Mouse (Mus musculus) spleen, postnatal 10 days (tissue): ENCODE data around the gene Zfp84.
"Not testable (repeated sequence)": the region's sequence is repeated elsewhere in the genome, so short reads cannot be mapped to it uniquely, and the experiment has no call there.

Experiments
- DNase-seq, 2 experiments: peaks; one replicate each; pipeline ENCODE4 v3.0.0; 2021 to 2022; ENCODE audit warnings: low spot score in 2 of 2

Zfp84 gene

GRCm38 (mm10) chr7:29768090-29768900 is at the start of gene Zfp84:
Zfp84 (plus strand) TSS chr7:29768552.
- DNase-seq = peak; percentile 78 to 84

GRCm38 (mm10) chr7:29725461-29726142 is 42.8 kb upstream of the Zfp84 start:
- not testable (repeated sequence) for DNase-seq

- not testable (repeated sequence) for DNase-seq
Measured at GRCm38 (mm10) chr7:29726860-29727259, 41.5 kb upstream of the Zfp84 start, which contains the start of gene Catsperg2. Catsperg2 (minus strand) TSS chr7:29727032.

GRCm38 (mm10) chr7:29728055-29728454 is 40.3 kb upstream of the Zfp84 start:
- no peak for DNase-seq

GRCm38 (mm10) chr7:29742258-29742657 is 26.1 kb upstream of the Zfp84 start:
- no peak for DNase-seq

GRCm38 (mm10) chr7:29760476-29760875 is 7.9 kb upstream of the Zfp84 start:
- DNase-seq = no peak

- no peak for DNase-seq
Measured at GRCm38 (mm10) chr7:29764702-29765101, 3.6 kb upstream of the Zfp84 start.

GRCm38 (mm10) chr7:29767058-29767686 is 1.2 kb upstream of the Zfp84 start:
- DNase-seq = peak; percentile 74 to 87

GRCm38 (mm10) chr7:29768980-29769379 is 628 bp downstream of the Zfp84 start:
- DNase-seq = no peak

- DNase-seq = peak in 1 of 2 experiments; percentile 7
Measured at GRCm38 (mm10) chr7:29773503-29773902, 5.2 kb downstream of the Zfp84 start.

- DNase-seq = no peak
Measured at GRCm38 (mm10) chr7:29774371-29774770, 6.0 kb downstream of the Zfp84 start.

- no peak for DNase-seq
Measured at GRCm38 (mm10) chr7:29776568-29776967, 8.2 kb downstream of the Zfp84 start.

- DNase-seq = no peak
Measured at GRCm38 (mm10) chr7:29777372-29777771, 9.0 kb downstream of the Zfp84 start.

GRCm38 (mm10) chr7:29783871-29784551 is 15.7 kb downstream of the Zfp84 start, which contains the start of gene Zfp30:
Zfp30 (plus strand) TSS chr7:29783998.
- peak; percentile 47 to 65 for DNase-seq

- no peak for DNase-seq
Measured at GRCm38 (mm10) chr7:29785023-29785422, 16.7 kb downstream of the Zfp84 start.

- DNase-seq = no peak
Measured at GRCm38 (mm10) chr7:29785888-29786287, 17.5 kb downstream of the Zfp84 start.

- no peak for DNase-seq
Measured at GRCm38 (mm10) chr7:29792906-29793305, 24.6 kb downstream of the Zfp84 start.

GRCm38 (mm10) chr7:29807046-29807445 is 38.7 kb downstream of the Zfp84 start:
- DNase-seq = no peak

GRCm38 (mm10) chr7:29812244-29812643 is 43.9 kb downstream of the Zfp84 start:
- DNase-seq = no peak

GRCm38 (mm10) chr7:29814381-29814780 is 46.0 kb downstream of the Zfp84 start:
- DNase-seq = no peak

GRCm38 (mm10) chr7:29815061-29815784 is 46.9 kb downstream of the Zfp84 start:
- no peak for DNase-seq
